Mouse (Mus musculus): Measurements from ENCODE around the gene Slc25a17.

Slc25a17 gene

DNA sequence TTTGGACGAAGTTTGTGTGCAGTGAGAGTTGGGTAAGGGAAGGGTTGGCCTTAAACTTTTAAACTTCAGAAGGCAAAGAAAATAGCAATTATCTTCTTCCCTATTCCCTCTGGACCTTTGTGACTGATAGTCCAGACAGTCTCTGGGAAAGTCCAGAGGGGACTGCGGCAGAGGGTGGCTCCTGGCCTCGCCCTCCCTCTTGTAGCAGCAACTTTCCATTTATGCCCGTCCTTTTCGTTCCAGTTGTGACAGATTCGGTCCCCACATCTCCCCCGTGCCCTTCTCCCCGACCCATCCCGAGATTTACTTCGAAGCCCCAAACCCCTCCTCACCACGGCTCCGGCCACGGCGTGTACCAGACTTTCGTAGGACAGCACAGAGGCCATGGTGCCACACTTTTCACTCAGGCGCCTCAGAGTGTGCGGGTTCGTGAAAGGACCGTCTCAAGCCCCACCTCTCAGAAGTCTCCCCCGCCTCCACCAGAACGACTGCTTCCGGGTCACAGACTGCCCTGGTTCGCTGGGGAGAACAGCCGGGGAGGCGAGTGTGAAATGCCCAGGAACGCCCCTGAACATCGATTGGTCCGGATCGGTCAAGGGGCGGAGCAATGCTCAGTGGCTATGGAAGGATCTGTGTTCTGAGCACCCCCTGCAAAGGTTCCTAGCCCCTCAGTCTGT lies at the start of gene Slc25a17:
Gene Slc25a17 (minus strand): TSS at position 468 of the 677 bp plus-strand sequence.
- peak; percentile 96 for DNase-seq (ENCODE audit: low read depth, low spot score)

DNA sequence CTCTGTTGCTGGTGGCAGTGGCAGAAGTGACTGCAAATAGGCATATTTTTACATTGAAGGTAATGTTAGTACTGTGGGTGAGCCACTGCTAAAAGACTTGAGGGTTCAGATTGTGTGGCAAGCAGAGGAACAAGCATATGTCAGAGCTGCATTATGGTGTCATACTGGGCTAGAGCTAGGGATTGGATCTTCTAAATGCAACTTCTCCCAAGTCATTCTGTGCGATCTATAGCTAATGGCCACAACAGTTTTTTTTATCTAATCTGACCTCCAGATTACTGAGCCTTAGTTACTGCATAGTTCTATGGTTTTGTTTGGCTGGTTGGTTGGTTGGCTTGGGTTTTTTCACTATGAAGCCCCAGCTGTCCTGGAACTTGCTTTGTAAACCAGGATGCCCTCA lies 47.6 kb upstream of the Slc25a17 start, which contains the start of gene Dnajb7:
Gene Dnajb7 (minus strand): TSS at position 101 of the 400 bp plus-strand sequence.
- no peak for DNase-seq (ENCODE audit: low read depth, low spot score)

DNA sequence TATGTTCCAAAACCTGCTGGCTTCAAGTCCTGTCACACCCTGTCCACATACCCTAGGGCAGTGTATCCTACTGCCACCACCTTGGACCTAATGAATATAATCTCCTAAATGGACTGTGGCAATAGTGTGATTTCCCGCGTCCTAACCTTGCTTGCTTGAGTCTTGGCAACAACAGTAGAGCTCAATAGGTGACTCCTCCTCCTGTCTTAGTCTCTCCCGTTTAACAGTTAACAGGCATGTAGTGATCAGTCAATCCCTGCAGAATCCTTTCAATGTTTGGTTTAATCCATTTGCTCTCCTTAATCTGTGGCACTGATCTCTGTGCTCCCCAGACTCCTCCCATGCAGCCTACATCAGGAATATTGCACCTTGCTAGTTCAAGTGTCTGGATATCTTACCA lies 44.4 kb upstream of the Slc25a17 start:
- no peak for DNase-seq (ENCODE audit: low read depth, low spot score)

- peak; percentile 95 for DNase-seq (ENCODE audit: low read depth, low spot score)
Measured at GRCm38 (mm10) chr15:81399638-81400315, 39.2 kb upstream of the Slc25a17 start, which contains the start of the genes St13 and Xpnpep3. Gene St13, minus strand, starts transcription at chr15:81400077. Gene Xpnpep3, plus strand, starts transcription at chr15:81400138.

- no peak for DNase-seq (ENCODE audit: low read depth, low spot score)
Measured at GRCm38 (mm10) chr15:81399297-81399637, 38.7 kb upstream of the Slc25a17 start.

DNA sequence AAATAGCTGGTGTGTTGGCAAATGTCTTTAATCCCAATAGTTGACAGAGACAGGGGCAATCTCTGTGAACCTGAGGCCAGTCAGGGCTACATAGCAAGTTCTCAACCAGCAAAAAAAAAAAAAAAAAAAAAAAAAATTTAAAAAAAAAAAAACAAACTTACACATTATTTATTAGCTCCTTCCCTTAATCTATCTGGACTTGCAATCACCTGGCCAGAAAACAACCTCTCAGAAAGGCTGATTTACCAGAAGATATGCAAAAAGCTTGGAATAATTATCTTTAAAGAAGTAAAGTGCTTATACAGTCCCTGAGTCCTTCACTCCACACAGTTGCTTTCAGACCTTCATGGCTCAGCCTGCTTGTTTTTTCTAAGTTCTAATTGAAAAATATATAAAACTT lies 37.6 kb upstream of the Slc25a17 start:
- DNase-seq (ENCODE audit: low read depth, low spot score), result no peak

GRCm38 (mm10) chr15:81394211-81394915 lies 33.8 kb upstream of the Slc25a17 start:
- DNase-seq (ENCODE audit: low read depth, low spot score), result no peak

DNA sequence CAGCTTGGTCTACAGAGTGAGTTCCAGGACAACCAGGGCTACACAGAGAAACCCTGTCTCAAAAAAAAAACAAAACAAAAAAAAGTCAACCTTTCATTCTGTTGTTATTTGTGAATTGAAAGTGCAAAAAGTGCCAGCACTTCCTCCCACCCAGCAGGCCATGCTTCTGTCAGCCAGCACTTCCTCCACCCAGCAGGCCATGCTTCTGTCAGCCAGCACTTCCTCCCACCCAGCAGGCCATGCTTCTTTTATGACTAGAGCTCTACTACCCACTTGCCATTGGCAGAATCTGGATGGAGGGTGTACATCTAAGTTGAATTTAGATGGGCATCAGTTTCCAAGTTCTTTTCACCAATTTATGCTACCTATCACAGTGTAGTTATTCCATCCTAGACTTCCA lies 32.4 kb upstream of the Slc25a17 start:
- DNase-seq (ENCODE audit: low read depth, low spot score), result no peak

DNA sequence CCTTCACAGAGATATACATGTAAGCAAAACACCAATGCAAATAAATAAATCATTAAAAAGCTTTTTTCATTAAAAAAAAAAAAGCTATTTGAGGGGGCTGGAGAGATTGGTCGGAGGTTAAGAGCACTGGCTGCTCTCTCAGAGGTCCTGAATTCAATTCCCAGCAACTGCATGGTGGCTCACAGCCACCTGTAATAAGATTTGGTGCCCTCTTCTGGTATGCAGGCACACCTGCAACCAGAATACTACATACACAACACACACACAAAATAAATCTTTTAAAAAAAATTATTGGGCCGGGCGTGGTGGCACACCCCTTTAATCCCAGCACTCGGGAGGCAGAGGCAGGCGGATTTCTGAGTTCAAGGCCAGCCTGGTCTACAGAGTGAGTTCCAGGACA lies 25.7 kb upstream of the Slc25a17 start:
- DNase-seq (ENCODE audit: low read depth, low spot score), result no peak

- DNase-seq (ENCODE audit: low read depth, low spot score), result no peak
Measured at GRCm38 (mm10) chr15:81378845-81379244, 18.2 kb upstream of the Slc25a17 start.

- DNase-seq (ENCODE audit: low read depth, low spot score), result no peak
Measured at GRCm38 (mm10) chr15:81374621-81375020, 14.0 kb upstream of the Slc25a17 start.

- no peak for DNase-seq (ENCODE audit: low read depth, low spot score)
Measured at GRCm38 (mm10) chr15:81370356-81370755, 9.7 kb upstream of the Slc25a17 start.

- no peak for DNase-seq (ENCODE audit: low read depth, low spot score)
Measured at GRCm38 (mm10) chr15:81368601-81369000, 8.0 kb upstream of the Slc25a17 start.

- no peak for DNase-seq (ENCODE audit: low read depth, low spot score)
Measured at GRCm38 (mm10) chr15:81366241-81366640, 5.6 kb upstream of the Slc25a17 start.

DNA sequence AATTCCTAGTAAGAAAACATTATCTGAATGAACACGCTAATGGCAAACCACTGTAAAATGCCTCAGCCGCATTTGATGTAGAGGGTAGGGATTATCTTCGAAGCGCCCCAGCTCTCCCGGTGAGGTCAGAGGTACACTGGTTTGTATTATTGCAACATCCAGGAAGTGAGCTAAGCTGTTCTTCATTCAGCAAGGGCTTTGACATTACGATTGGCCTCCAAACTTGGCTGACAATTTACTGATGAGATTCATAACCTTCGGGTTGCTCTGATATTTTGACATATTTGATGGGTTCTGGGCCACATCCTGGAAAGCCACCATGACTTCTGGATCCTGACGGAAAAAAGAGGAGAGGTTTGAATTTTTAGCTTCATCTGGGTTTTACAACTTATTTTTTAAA lies 4.6 kb upstream of the Slc25a17 start:
- no peak for DNase-seq (ENCODE audit: low read depth, low spot score)

DNA sequence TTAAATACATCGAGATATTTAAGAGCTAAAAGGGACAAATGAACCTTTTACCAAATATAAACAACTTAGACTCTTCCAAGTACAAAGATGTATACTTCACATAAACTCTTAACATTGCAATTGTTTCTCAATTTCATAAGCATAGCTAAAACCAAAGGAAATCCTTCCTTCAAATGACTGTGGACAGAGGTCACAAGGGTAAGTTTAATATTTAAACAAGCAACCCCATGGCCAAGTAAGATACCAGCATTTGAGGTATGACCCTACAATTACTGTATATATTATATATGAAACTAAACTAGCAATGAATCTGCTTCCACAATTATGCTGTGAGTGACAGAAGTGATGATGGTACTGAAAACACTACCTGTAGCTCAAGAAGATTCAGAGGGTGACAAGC lies 3.7 kb upstream of the Slc25a17 start:
- DNase-seq (ENCODE audit: low read depth, low spot score), result no peak

GRCm38 (mm10) chr15:81362501-81362900 lies 1.9 kb upstream of the Slc25a17 start:
- DNase-seq (ENCODE audit: low read depth, low spot score), result no peak

- no peak for DNase-seq (ENCODE audit: low read depth, low spot score)
Measured at GRCm38 (mm10) chr15:81361417-81362015, 904 bp upstream of the Slc25a17 start.

DNA sequence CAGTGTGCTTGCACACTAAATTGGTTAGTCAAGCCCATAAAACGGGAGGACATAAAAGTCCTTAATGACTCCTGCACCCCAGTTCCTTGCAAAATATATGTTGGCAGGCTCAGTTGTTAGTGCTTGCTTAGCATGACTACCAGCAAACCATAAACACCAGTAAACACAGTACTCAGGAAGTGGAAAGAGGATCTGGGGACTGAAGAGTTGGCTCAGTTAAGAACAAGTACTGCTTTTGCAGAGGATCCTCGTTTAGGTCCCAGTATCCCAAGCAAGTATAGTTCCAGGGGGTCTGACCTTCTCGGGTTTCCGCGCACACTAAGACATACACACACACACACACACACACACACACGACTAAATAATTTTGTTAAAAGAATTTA lies 401 bp upstream of the Slc25a17 start:
- DNase-seq (ENCODE audit: low read depth, low spot score), result no peak

- DNase-seq (ENCODE audit: low read depth, low spot score), result no peak
Measured at GRCm38 (mm10) chr15:81359421-81359820, 1.2 kb downstream of the Slc25a17 start.

DNA sequence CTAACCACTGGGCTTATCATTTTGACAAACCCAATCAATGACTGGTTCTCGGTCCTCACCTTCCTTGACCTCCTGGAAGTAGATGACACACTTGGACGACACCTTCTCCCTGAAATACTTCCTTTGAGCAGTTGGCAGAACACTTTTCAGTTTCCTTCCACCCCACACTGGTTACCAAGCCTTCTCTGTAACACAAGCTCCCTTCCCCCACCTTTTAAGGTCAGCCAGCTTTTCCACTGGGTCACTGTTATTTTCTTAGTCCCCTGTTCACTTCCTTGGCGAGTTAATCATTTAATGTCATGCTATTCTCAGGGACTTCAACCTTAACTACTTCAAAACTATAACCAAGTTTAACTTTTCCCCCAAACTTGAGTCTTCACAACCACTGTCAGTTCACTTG lies 1.7 kb downstream of the Slc25a17 start:
- DNase-seq (ENCODE audit: low read depth, low spot score), result no peak

DNA sequence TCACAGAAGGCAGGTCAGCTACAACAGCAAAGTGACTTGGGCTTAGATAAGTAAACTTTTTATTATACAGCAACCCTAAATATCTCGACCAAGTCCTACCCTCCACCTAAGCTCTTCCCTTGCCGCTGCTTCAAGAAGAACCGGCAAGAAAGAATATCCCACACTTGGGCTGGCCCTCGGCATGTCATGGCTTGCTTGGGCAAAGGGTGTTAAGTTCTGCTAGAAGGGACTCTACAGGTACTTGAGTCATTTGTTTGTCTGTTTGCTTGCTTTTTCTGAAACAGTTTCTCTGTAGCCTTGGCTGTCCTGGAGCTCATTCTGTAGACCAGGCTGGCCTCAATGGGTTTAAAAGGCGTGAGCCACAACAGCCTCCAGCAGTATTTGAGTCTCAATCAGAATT lies 3.7 kb downstream of the Slc25a17 start:
- DNase-seq (ENCODE audit: low read depth, low spot score), result no peak

Measured in forelimb bud, embryonic 11.5 days (tissue).